Mouse (Mus musculus) ES-Bruce4 (cell line): Measurements from ENCODE around the gene Ccdc181.

Source experiments
- CTCF ChIP-seq: IDR thresholded peaks from one replicate; pipeline ENCODE4 v1.8.1; 2011; ENCODE audit warnings: low read depth, low read length
- POLR2A ChIP-seq: IDR thresholded peaks from one replicate; pipeline ENCODE4 v1.8.1; 2011; ENCODE audit warnings: low read length; ENCODE audit not compliant: insufficient read depth

DNA sequence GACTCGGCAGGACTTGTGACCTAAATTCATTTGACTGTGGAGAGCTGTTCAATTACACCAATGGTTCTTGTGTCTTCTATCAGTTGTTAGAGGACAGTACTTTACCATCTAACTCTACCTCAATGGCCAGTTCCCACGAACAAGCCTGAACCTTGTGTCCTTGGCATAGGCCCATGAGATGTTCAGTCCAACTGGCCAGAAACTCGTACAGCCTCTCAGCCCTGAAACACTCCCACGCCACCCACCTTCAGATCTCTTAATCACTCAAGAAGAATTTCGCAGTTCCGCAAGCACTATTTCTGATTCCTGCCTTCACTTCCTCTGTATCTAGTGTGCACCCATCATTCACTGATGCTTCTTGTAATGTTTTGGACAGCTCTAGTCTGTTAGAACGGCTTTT is 39.3 kb upstream of the Ccdc181 start:
- TF ChIP-seq CTCF (no peak), POLR2A (no peak)
